Mouse (Mus musculus) CD4-positive, CD25-positive, alpha-beta regulatory T cell, adult 4 months (primary cell): ENCODE data around the gene Zfp212. TPM values are rescaled to one million over a fixed set of nuclear protein-coding genes. Genes with fewer than 3 reads are reported as not detected.
"Not testable (repeated sequence)": the region's sequence is repeated elsewhere in the genome, so short reads cannot be mapped to it uniquely, and the experiment has no call there.

Experiments
- ATAC-seq: one replicate; pipeline ENCODE4 v1.8.0; 2017
- polyA plus RNA-seq, 2 experiments: library from polyadenylated mRNA; unstranded; fragments of 100-300 nt; shearing (Covaris generic); gene quantifications; one replicate each; pipeline ENCODE4 v1.2.1; 2017

The Zfp212 gene
- polyA plus RNA-seq, 2 experiments from 2014 or later = 15.9 to 31.4 TPM

- ATAC-seq = peak; percentile 72
Measured at GRCm38 (mm10) chr6:47943021-47943691, 22.9 kb downstream of the Zfp212 start.

GRCm38 (mm10) chr6:47943721-47944120 is 23.4 kb downstream of the Zfp212 start:
- ATAC-seq = no peak

- no peak for ATAC-seq
Measured at GRCm38 (mm10) chr6:47947388-47947787, 27.1 kb downstream of the Zfp212 start.

- peak; percentile 100 for ATAC-seq
Measured at GRCm38 (mm10) chr6:47953191-47953726, 33.0 kb downstream of the Zfp212 start, which contains the start of gene Zfp956. Zfp956 (plus strand) TSS chr6:47953390.

- no peak for ATAC-seq
Measured at GRCm38 (mm10) chr6:47954425-47954824, 34.1 kb downstream of the Zfp212 start.

- ATAC-seq = no peak
Measured at GRCm38 (mm10) chr6:47957816-47958215, 37.5 kb downstream of the Zfp212 start.

GRCm38 (mm10) chr6:47960685-47961421 is 40.6 kb downstream of the Zfp212 start:
- no peak for ATAC-seq

GRCm38 (mm10) chr6:47963051-47963450 is 42.8 kb downstream of the Zfp212 start:
- no peak for ATAC-seq

- ATAC-seq = not testable (repeated sequence)
Measured at GRCm38 (mm10) chr6:47968166-47968565, 47.9 kb downstream of the Zfp212 start.

GRCm38 (mm10) chr6:47974599-47974998 is 54.3 kb downstream of the Zfp212 start:
- no peak for ATAC-seq

GRCm38 (mm10) chr6:47978897-47979368 is 58.7 kb downstream of the Zfp212 start:
- ATAC-seq = peak; percentile 58

Other genes with a start within 250 kb of the Zfp212 start
- 100 to 1,000 TPM; 161 to 186 TPM for gene Pdia4, start 107.0 kb upstream of the Zfp212 start, polyA plus RNA-seq
- not detected for gene Zfp786, start 89.6 kb upstream of the Zfp212 start, polyA plus RNA-seq
- gene Zfp398, start 84.8 kb upstream of the Zfp212 start, polyA plus RNA-seq = 10 to 100 TPM; 13.8 to 14.0 TPM
- gene Zfp282, start 43.3 kb upstream of the Zfp212 start, polyA plus RNA-seq = 1 to 10 TPM; 2.5 to 3.2 TPM
- gene Zfp956, start 32.9 kb downstream of the Zfp212 start, polyA plus RNA-seq = 10 to 100 TPM; 21.0 to 30.1 TPM
- 1 to 10 TPM; 3.1 to 5.3 TPM for gene Zfp777, start 128.4 kb downstream of the Zfp212 start, polyA plus RNA-seq
- 10 to 100 TPM in 1 of 2 experiments, 1 to 10 TPM in 1; 5.0 to 10.1 TPM for gene Zfp746, start 166.1 kb downstream of the Zfp212 start, polyA plus RNA-seq